Mouse (Mus musculus): Measurements from ENCODE around the gene Vmn1r139. TPM values are rescaled to one million over a fixed set of nuclear protein-coding genes. Genes with fewer than 3 reads are reported as not detected.
"Not testable (repeated sequence)": the region's sequence is repeated elsewhere in the genome, so short reads cannot be mapped to it uniquely, and the experiment has no call there.

Gene Vmn1r139
- polyA plus RNA-seq (2016; fragmentation: Nextera tagmentation; extraction: Ambion mirVana), result not detected in 2 replicates

- H3K36me3 ChIP-seq; H3K27ac ChIP-seq (replicated peaks); H3K9me3 ChIP-seq (replicated peaks); DNase-seq (ENCODE audit: low spot score); H3K4me1 ChIP-seq; H3K4me3 ChIP-seq; H3K27me3 ChIP-seq (ENCODE audit: low read depth, poor library complexity, severe bottlenecking): not testable (repeated sequence)
- no CpG with 5 or more reads among the region's 7 CpGs for WGBS
Measured at GRCm38 (mm10) chr7:22068757-22069156, at the start of gene Vmn1r139. Gene Vmn1r139, plus strand, starts transcription at chr7:22069057.

GRCm38 (mm10) chr7:22028797-22029196, 40.1 kb upstream of the Vmn1r139 start, which contains the start of gene Vmn1r138:
Gene Vmn1r138, minus strand, starts transcription at chr7:22028897.
- H3K4me3 ChIP-seq, result not testable (repeated sequence)
- no CpG with 5 or more reads among the region's 2 CpGs for WGBS

GRCm38 (mm10) chr7:22056205-22056604, 12.7 kb upstream of the Vmn1r139 start, which contains the start of gene Gm6176:
Gene Gm6176, minus strand, starts transcription at chr7:22056305.
- not testable (repeated sequence) for H3K4me1 ChIP-seq; DNase-seq (ENCODE audit: low spot score); H3K27me3 ChIP-seq (ENCODE audit: low read depth, poor library complexity, severe bottlenecking); H3K4me3 ChIP-seq; H3K27ac ChIP-seq (replicated peaks); H3K9me3 ChIP-seq (replicated peaks); H3K36me3 ChIP-seq
- no CpG with 5 or more reads among the region's 1 CpGs for WGBS

More at GRCm38 (mm10) chr7:22028797-22029196, 40.1 kb upstream of the Vmn1r139 start, which contains the start of gene Vmn1r138:
- not testable (repeated sequence) for H3K36me3 ChIP-seq; DNase-seq (ENCODE audit: low spot score); H3K9me3 ChIP-seq (replicated peaks); H3K4me1 ChIP-seq; H3K27me3 ChIP-seq (ENCODE audit: low read depth, poor library complexity, severe bottlenecking); H3K27ac ChIP-seq (replicated peaks)

DNA sequence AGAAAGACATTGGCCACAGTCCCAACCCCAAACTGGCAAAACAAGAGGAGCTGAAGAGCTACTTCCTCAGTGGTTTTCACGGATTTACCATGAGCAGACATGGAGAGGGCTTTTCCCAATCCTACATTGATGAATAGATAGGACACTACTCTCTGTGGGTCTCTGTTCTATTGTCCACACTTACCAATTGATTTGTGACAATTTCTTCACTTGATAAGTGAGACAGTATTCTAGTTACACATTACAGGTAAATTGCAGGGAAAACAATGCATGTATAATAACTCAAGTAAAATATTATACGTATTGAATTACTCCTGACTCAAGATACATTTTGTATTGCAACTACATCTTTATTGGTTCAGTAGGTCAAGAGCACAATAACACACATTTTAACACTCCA, 49.3 kb downstream of the Vmn1r139 start, which contains the start of gene Gm16451:
TSS of gene Gm16451 (minus strand) at position 101 of the 400 bp plus-strand sequence.
- DNase-seq (ENCODE audit: low spot score); H3K4me1 ChIP-seq; H3K27ac ChIP-seq (replicated peaks); H3K9me3 ChIP-seq (replicated peaks); H3K27me3 ChIP-seq (ENCODE audit: low read depth, poor library complexity, severe bottlenecking); H3K4me3 ChIP-seq; H3K36me3 ChIP-seq: not testable (repeated sequence)
- no CpG with 5 or more reads among the region's 2 CpGs for WGBS

GRCm38 (mm10) chr7:22134641-22135040, 65.8 kb downstream of the Vmn1r139 start, which contains the start of gene Gm10666:
Gene Gm10666, minus strand, starts transcription at chr7:22134741.
- not testable (repeated sequence) for H3K4me1 ChIP-seq; H3K36me3 ChIP-seq; H3K9me3 ChIP-seq (replicated peaks); H3K27ac ChIP-seq (replicated peaks); DNase-seq (ENCODE audit: low spot score); H3K4me3 ChIP-seq; H3K27me3 ChIP-seq (ENCODE audit: low read depth, poor library complexity, severe bottlenecking)
- WGBS, result no CpG with 5 or more reads among the region's 5 CpGs

Other genes starting within 250 kb of the Vmn1r139 start
- not detected in 2 replicates for gene Vmn1r135, start 236.7 kb upstream of the Vmn1r139 start, polyA plus RNA-seq (2016; fragmentation: Nextera tagmentation; extraction: Ambion mirVana)
- gene Gm5725, start 224.8 kb upstream of the Vmn1r139 start, polyA plus RNA-seq (2016; fragmentation: Nextera tagmentation; extraction: Ambion mirVana), result not detected in 2 replicates
- gene Gm5891, start 147.8 kb upstream of the Vmn1r139 start, polyA plus RNA-seq (2016; fragmentation: Nextera tagmentation; extraction: Ambion mirVana), result not detected in 2 replicates
- not detected in 2 replicates for gene Vmn1r137, start 74.5 kb upstream of the Vmn1r139 start, polyA plus RNA-seq (2016; fragmentation: Nextera tagmentation; extraction: Ambion mirVana)
- not detected in 2 replicates for gene Vmn1r138, start 40.2 kb upstream of the Vmn1r139 start, polyA plus RNA-seq (2016; fragmentation: Nextera tagmentation; extraction: Ambion mirVana)
- gene Gm6176, start 12.8 kb upstream of the Vmn1r139 start, polyA plus RNA-seq (2016; fragmentation: Nextera tagmentation; extraction: Ambion mirVana), result not detected in 2 replicates
- gene Gm16451, start 49.2 kb downstream of the Vmn1r139 start, polyA plus RNA-seq (2016; fragmentation: Nextera tagmentation; extraction: Ambion mirVana), result not detected in 2 replicates
- gene Gm10666, start 65.7 kb downstream of the Vmn1r139 start, polyA plus RNA-seq (2016; fragmentation: Nextera tagmentation; extraction: Ambion mirVana), result not detected in 2 replicates
- gene Vmn1r142, start 95.0 kb downstream of the Vmn1r139 start, polyA plus RNA-seq (2016; fragmentation: Nextera tagmentation; extraction: Ambion mirVana), result not detected in 2 replicates
- gene Vmn1r143, start 120.3 kb downstream of the Vmn1r139 start, polyA plus RNA-seq (2016; fragmentation: Nextera tagmentation; extraction: Ambion mirVana), result not detected in 2 replicates
- gene Gm8653, start 132.2 kb downstream of the Vmn1r139 start, polyA plus RNA-seq (2016; fragmentation: Nextera tagmentation; extraction: Ambion mirVana), result not detected in 2 replicates
- gene Gm8453, start 160.4 kb downstream of the Vmn1r139 start, polyA plus RNA-seq (2016; fragmentation: Nextera tagmentation; extraction: Ambion mirVana), result not detected in 2 replicates

All from midbrain, embryonic 10.5 days (tissue).